Mouse (Mus musculus) erythroid progenitor cell, adult 5-6 weeks (primary cell): Measurements from ENCODE around the gene Fgd1. TPM values are rescaled to one million over a fixed set of nuclear protein-coding genes. Genes with fewer than 3 reads are reported as not detected.

Source experiments
- ATAC-seq: replicated peaks from 2 replicates; pipeline ENCODE4 v1.8.0; 2016; ENCODE audit warnings: moderate number of reproducible peaks, mild to moderate bottlenecking, moderate TSS enrichment, inconsistent platforms; ENCODE audit not compliant: poor library complexity, low FRiP score, severe bottlenecking
- total RNA-seq, 2 experiments: library from RNA; stranded (forward) in 1 of 2; stranded (reverse) in 1 of 2; fragments of 150-400 nt in 1 of 2; fragments of 186-747, 209-891 nt in 1 of 2; gene quantifications; 2 replicates each; pipeline versions ENCODE4 v1.2.3 to v1.2.4; 2015 to 2017; ENCODE audit warnings: low replicate concordance in 2 of 2

Gene Fgd1
- total RNA-seq, 2 experiments from 2014 or later, result not detected

DNA sequence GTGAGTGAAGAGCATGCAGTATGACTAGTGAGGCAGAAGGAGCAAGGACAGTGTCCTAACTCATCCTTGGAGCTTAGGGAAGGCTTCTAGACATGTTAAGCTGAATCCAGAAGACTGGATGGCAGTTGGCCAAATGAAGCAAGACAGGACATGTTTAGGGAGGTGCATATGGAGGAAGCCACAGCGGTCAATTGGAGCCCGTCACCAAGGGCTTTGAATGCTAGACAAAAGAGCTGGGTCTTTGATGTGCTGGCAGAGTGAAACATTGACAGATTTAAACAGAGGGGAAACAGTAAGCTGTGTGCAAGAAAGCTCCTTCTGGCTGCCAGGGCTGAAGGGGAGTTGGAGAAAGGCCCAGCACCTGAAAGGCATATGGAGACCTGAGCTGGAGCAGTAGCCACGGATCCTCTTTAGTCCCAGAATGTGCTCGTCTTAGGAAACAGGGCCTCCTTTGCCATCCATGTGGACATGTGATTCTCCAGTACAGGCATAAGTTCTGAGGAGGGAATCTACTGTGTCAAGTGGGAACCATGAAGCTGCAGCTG lies 31.1 kb downstream of the Fgd1 start:
- no peak for ATAC-seq

DNA sequence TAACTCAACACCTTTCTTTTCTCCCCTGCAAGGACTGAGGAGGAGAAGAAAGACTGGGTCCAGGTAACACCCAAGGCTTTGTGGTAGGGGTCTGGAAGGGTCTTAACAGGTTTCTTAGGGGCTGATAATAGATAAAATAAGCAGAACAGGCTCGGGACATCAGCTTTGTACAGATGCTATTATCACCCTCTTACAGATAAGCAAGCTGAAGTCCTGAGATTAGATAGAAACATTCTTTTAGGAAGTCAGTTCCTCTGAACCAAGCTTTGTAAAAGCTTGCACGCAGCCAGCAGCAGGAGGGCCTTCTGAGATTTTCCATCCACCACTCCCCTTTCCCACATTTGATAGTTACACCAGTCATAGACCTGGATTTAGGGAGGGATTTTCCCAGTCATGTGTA lies 39.6 kb downstream of the Fgd1 start:
- ATAC-seq, result no peak

DNA sequence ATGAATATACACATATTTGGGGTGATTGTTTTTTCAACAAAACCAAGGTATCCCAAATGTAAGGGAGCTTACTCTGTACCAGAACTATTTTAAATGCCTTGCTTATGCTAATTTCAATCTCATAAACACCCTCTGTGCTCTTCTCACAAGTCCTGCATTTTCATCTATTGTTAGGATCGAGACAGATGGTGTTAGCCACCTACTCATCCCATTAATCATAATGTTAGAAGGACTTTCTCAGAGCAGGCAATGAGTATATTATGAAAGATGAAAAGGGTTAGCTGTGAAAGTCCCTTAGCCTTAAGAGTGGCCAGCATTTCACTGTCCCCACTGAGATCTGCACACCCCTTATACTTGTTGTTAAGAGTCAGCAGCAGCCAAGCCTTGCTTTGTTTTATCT lies 41.5 kb downstream of the Fgd1 start:
- no peak for ATAC-seq

DNA sequence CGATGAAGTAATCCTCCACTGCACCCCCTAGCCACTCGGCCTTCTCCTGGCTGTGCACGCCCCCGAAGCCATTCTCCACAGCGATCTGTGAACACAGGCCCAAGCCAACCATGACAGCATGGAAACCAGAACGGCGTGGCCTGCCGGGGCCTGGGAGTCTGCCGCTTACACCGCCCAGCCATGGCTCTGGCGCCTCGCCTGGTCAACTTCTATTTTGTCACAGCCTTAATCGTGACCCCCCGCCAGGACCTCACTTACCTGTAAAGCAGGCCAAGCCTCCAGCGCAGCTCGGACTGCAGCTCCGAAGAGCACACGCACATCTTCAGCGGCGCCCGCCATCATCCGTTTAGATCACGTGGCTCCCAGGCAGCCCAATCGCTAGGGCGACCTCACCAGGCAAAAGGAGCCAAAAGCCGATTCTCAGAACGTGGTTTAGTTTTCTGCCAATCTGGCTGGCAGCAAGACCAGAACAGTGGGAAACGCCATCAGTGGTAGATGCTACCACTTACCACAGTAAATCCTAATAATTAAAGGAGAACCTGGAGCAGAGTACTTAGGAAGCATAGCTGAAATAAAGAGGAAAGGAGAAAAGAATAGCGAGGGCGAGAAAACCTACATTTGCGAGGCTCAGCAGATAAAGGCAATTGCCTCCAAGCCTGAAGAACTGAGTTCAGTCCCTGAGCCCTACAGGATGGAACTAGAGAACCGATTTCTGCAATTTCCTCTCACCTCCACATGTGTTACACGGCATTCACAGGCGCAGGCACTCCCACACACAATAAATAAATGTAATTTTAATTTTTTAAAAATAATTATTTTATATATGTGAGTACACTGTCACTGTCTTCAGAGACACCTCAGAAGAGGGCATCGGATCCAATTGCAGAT lies 50.5 kb downstream of the Fgd1 start, which contains the start of gene Tsr2:
TSS of gene Tsr2 (minus strand) at position 373 of the 888 bp plus-strand sequence.
- peak; percentile 99 for ATAC-seq

DNA sequence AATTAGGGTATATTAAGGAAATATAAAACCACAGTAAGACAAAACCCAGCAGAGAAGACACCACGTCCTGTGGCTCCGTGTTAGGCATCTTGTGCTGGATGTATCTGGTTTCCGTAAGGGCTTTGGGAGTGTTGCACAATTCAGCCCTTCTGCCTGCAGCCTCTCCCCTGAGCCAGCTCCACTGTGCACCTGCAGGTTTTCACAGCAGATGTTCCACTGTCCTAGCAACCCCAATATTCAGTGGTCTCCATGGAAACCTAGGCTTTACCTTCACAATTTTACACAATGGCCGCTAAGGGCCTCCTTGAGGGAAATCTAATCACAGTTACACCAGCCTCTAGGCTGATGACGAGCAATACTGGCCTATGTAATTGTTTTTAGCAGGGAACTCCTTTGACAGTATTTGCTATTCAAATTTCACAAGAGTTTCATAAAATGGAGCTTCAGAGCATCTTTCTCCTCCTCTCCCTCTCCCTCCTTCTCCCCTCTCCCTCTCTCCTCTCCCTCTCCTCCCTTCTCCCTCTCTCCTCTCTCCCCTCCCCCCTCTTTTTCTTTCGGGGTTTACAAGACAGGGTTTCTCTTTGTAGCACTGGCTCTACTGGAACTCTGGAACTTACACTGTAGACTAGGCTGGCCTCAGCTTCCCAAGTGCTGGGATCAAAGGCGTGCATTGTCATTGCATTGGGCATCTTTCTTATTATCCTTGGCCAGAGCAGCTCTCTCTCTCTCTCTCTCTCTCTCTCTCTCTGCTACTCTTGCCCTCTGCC lies 61.5 kb downstream of the Fgd1 start:
- no peak for ATAC-seq

DNA sequence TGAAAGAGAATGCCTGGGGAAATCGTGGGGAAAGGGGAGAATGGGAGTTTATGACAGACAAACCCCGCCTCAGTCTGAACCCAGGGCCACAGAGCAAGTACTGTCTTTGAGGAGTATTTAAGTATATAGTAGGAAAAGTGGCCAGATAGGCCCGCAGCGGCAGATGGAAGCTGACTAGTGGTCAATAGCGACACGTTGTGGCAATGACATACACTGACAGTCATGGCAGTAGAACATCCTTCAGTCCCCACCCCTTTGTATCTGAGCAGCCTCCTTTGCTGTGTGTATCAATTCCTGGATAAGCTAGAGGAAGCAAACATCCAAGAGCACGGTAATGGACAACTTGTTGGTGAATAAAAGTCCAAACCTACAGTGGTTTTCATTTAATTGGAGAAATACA lies 70.8 kb downstream of the Fgd1 start:
- no peak for ATAC-seq

DNA sequence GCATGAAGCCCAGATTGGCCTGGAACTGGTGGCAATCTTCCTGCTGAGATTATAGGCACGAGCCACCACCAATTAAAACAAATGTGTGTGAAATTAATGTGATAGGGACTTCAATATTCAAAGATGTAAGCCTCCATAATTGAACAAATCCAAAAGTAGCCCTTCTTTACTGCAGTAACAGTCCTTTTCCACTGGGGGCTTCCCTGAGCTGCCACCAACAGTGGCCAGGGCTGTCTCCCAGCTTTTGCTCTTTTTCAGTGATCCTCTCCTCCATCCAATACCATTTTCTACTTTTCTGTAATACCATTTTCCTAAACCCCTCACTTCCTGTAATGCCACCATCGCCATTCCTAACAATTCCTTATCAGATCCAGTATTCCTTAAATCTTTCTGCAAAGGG lies 71.5 kb downstream of the Fgd1 start:
- ATAC-seq, result no peak

DNA sequence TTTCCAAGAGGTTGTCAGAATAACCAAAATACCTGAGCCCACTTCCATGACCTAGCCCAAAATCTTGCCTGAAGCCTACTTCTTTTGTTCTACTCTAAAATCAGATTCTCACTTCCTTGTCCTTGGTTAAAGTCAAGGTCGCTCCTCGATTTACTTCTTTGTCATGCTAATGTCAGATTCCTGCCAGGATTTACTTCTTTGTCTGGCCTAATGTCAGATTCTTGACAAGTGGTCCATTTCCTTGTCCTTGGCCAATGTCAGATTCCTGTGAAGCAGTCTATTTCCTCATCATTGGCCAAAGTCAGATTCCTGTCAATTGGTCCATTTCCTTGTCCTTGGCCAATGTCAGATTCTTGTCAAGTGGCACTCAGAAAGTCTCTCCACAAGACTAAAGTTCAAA lies 78.0 kb downstream of the Fgd1 start:
- ATAC-seq, result no peak

DNA sequence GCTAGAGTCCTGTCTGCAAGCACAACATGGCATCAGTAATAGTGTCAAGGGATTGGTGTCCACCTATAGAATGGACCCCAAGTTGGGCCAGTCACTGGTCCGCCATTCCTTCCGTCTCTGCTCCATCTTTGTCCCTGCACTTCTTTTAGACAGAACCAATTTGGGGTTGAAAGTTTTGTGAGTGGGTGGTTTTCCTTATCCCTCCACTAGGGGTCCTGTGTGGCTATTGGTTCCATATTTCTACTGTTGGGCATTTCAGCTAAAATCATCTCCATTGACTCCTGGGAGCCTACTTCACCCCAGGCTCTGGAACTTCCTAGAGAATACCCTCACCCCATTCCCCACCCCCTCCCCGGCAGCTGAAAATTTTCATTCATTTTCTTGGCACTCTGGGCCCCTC lies 84.5 kb downstream of the Fgd1 start:
- ATAC-seq, result no peak

DNA sequence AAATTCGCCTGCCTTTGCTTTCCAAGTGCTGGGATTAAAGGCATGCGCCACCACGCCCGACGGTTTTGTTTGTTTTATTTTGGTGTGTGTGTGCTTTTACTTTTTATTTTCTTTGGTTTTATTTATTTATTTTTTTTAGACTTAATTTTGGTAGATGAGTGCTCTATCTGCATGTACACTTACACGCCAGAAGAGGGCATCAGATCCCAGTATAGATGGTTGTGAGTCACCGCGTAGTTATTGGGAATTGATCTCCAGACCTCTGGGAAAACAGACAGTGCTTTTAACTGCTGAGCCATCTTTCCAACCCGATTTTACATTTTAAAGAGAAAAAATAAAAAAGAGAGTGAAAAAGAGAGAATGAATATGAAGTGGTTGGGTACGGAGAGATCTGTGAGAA lies 86.8 kb downstream of the Fgd1 start:
- ATAC-seq, result no peak

Other genes with a start within 250 kb of the Fgd1 start
- not detected in 2 replicates for gene Maged2, start 231.8 kb upstream of the Fgd1 start, total RNA-seq (2015; ENCODE audit: low replicate concordance)
- 2.1 TPM in 1 of 2 replicates, not detected in the other for gene Maged2, start 231.8 kb upstream of the Fgd1 start, total RNA-seq (2017; ENCODE audit: low replicate concordance)
- 8.8 and 14.8 TPM in 2 replicates for gene Gnl3l, start 28.8 kb upstream of the Fgd1 start, total RNA-seq (2015; ENCODE audit: low replicate concordance)
- gene Gnl3l, start 28.8 kb upstream of the Fgd1 start, total RNA-seq (2017; ENCODE audit: low replicate concordance), result 17.8 and 26.2 TPM in 2 replicates
- gene Tsr2, start 50.4 kb downstream of the Fgd1 start, total RNA-seq (2015; ENCODE audit: low replicate concordance), result 0.72 and 8.4 TPM in 2 replicates
- gene Tsr2, start 50.4 kb downstream of the Fgd1 start, total RNA-seq (2017; ENCODE audit: low replicate concordance), result 7.4 and 8.9 TPM in 2 replicates
- not detected in 2 replicates for gene Wnk3, start 151.9 kb downstream of the Fgd1 start, total RNA-seq (2015; ENCODE audit: low replicate concordance)
- gene Wnk3, start 151.9 kb downstream of the Fgd1 start, total RNA-seq (2017; ENCODE audit: low replicate concordance), result not detected in 2 replicates